Mouse (Mus musculus) MN1 (cell line): Measurements from ENCODE around the gene Cldn34d.

ENCODE experiments used
- DNase-seq: peaks from one replicate; pipeline ENCODE4 v3.0.0-alpha.2; 2016; ENCODE audit warnings: low spot score

Gene Cldn34d

GRCm38 (mm10) chrX:76602824-76603223 is at the start of gene Cldn34d:
Gene Cldn34d, minus strand, starts transcription at chrX:76602924.
- no peak for DNase-seq

DNA sequence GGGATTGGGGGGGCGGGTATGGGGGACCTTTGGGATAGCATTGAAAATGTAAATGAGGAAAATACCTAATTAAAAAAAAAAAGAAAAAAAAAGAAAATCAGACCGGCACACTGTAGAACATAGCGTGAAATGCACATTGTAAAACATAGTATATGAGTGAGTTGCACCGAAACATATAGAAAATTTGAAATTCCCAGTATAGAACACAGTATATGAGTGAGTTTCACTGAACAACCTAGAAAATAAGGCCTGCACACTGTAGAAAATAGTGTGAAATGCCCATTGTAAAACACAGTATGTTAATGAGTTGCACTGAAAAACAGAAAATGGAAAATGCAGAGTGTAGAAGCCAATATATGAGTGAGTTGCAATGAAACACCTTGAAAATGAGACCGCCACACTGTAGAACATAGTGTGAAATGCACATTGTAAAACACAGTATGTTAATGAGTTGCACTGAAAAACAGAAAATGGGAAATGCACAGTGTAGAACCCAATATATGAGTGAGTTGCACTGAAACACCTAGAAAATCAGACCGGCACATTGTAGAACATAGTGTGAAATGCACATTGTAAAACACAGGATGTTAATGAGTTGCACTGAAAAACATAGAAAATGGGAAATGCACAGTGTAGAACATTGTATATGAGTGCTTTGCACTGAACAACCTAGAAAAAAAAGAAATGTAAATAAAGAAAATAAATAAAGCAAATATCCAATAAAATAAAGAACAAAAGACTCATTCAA is 4.1 kb downstream of the Cldn34d start:
- DNase-seq: peak; percentile 92
